Mouse (Mus musculus) E14TG2a.4 (cell line): ENCODE results near the gene Wipf1.

Source experiments
- CTCF ChIP-seq: conservative IDR thresholded peaks from 2 replicates; pipeline ENCODE4 v1.5.1; 2014; ENCODE audit warnings: low read length
- NANOG ChIP-seq: IDR thresholded peaks from 2 replicates; pipeline ENCODE4 v1.6.1; 2014; ENCODE audit warnings: borderline replicate concordance, low read length, mixed read lengths

DNA sequence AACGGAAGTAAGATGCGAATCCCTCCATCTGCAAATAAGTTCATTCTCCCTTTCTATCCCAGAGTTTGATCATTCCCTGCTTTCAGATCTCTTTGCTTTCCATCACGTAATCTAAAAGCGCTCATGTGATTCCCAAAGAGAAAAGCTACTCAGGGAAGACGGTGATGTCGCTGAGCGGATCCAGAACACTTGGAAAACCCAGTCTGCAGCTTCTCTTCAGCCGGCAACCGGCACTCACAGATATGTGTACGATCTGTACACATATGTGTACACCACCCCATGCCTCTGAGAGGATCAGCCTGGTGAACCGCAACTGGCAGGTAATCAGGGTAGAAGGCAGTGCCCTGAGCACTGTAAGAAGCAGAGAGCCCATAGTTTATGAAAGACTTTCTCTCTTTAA, 1.6 kb downstream of the Wipf1 start:
- TF ChIP-seq CTCF (no peak), NANOG (no peak)
